Mouse (Mus musculus) induced T-regulatory cell, adult 2 months (primary cell): Measurements from ENCODE around the gene Scnn1a.

Experiments
- DNase-seq: peaks from one replicate; pipeline ENCODE4 v3.0.0-alpha.2; 2012; ENCODE audit warnings: low read depth

Gene Scnn1a

GRCm38 (mm10) chr6:125363021-125363420 is 42.6 kb downstream of the Scnn1a start:
- DNase-seq, result no peak

- no peak for DNase-seq
Observed at GRCm38 (mm10) chr6:125363451-125364242, 43.2 kb downstream of the Scnn1a start.

GRCm38 (mm10) chr6:125364448-125364847 is 44.0 kb downstream of the Scnn1a start:
- DNase-seq, result no peak

GRCm38 (mm10) chr6:125365522-125365921 is 45.1 kb downstream of the Scnn1a start:
- DNase-seq, result no peak

- peak; percentile 53 for DNase-seq
Observed at GRCm38 (mm10) chr6:125366133-125366532, 45.7 kb downstream of the Scnn1a start.

- peak; percentile 57 for DNase-seq
Observed at GRCm38 (mm10) chr6:125367758-125368371, 47.4 kb downstream of the Scnn1a start.

GRCm38 (mm10) chr6:125377042-125377441 is 56.6 kb downstream of the Scnn1a start:
- no peak for DNase-seq

GRCm38 (mm10) chr6:125377582-125378451 is 57.4 kb downstream of the Scnn1a start:
- peak; percentile 59 for DNase-seq

GRCm38 (mm10) chr6:125378621-125379020 is 58.2 kb downstream of the Scnn1a start:
- DNase-seq, result no peak

- DNase-seq, result no peak
Observed at GRCm38 (mm10) chr6:125379781-125380180, 59.3 kb downstream of the Scnn1a start.

GRCm38 (mm10) chr6:125380372-125381360 is 60.2 kb downstream of the Scnn1a start, which contains the start of gene Plekhg6:
Gene Plekhg6, minus strand, starts transcription at chr6:125380793.
- DNase-seq, result no peak

GRCm38 (mm10) chr6:125382024-125382423 is 61.6 kb downstream of the Scnn1a start:
- DNase-seq, result no peak

- peak; percentile 45 for DNase-seq
Observed at GRCm38 (mm10) chr6:125385066-125385974, 64.9 kb downstream of the Scnn1a start.

GRCm38 (mm10) chr6:125386080-125386479 is 65.6 kb downstream of the Scnn1a start:
- DNase-seq, result no peak

GRCm38 (mm10) chr6:125389853-125390252 is 69.4 kb downstream of the Scnn1a start:
- no peak for DNase-seq
